Mouse (Mus musculus) T-helper 17 cell (primary cell): Measurements from ENCODE around the gene Knstrn.

Experiments
- in situ Hi-C, 2 experiments: fragments of 300-600 bp; cut with MboI, MseI; formaldehyde crosslinking; loops; 1 replicate in 1 of 2; 2 replicates in 1 of 2; pipeline ENCODE4 v1.15.1; 2025; ENCODE audit warnings: high pct_unique_total_duplicates in 2 of 2

Knstrn gene

GRCm38 (mm10) chr2:118813981-118814836 is at the start of gene Knstrn:
Gene Knstrn (plus strand): TSS chr2:118814003.
- in situ Hi-C loops: no loop called here

GRCm38 (mm10) chr2:118764094-118764831 is 49.5 kb upstream of the Knstrn start:
- in situ Hi-C loops: loop anchor here in 1 of 2 experiments (5.0 kb wide), 2 partner anchors 113 to 127 kb away; no protein-coding TSS in a partner anchor

DNA sequence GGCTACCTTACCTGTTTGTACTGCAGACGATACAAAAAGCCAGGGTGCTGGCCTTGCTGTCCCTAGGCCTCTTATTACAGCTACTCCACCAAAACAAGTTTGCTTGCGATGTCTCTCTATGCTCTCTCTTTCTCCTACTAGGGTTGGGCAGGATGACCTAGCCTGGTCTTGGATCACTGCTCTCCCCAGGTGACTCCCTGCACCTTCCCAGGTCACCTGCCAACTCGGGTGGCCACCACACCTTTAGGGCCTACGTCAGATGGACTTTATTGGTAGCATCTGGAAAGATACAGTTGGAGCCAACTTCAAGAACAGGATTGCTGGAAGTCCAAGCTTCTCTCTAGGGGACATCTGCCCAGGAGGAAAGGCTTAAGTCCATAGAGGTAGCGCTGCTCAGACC is 48.9 kb upstream of the Knstrn start:
- in situ Hi-C loops: loop anchor here (5.0 kb wide), 2 partner anchors 112 to 128 kb away; no protein-coding TSS in a partner anchor

GRCm38 (mm10) chr2:118766041-118767033 is 47.5 kb upstream of the Knstrn start:
- in situ Hi-C loops: loop anchor here in 1 of 2 experiments (5.0 kb wide), 1 partner anchor 111 kb away; no protein-coding TSS in a partner anchor

DNA sequence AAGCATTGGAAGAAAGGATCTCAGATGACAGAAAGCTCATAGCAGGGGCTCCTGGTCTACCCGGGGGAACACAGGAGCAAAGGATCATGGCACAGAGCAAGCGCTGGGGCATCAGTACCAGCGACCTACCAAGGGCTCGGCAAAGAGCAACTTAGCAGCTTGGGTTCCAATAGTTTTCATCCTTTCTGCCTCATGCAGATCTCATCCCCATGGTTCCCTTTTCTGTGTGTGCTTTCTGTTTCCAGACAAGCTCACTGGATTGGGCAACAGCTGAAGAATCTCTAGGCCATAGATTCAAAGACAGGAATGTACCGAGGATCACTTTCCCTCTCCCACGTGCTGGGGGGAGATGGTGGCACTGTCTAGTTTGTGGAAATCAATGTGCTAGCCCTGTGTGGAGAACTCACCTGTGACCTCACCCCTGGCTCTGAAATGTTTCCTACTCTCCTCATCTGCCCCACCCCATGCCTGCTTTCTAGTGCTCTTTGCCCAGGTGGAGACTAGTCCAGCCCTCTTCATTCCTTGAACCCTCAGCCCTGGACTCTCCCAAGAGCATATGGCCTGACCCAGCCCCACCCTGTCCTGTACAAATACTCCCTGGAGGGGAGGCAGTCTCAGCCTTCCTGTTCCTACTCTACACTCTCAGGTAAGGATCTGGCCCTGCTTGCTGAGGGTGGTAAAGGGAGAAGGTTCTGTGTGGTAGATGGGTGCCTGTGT is 41.5 kb upstream of the Knstrn start, which contains the start of gene Phgr1:
Gene Phgr1 (plus strand): TSS at position 612 of the 717 bp plus-strand sequence.
- in situ Hi-C loops: no loop called here

- in situ Hi-C loops: no loop called here
These were observed 39.3 kb upstream of the Knstrn start for GRCm38 (mm10) chr2:118774536-118774935.

GRCm38 (mm10) chr2:118775396-118775795 is 38.4 kb upstream of the Knstrn start:
- in situ Hi-C loops: no loop called here

DNA sequence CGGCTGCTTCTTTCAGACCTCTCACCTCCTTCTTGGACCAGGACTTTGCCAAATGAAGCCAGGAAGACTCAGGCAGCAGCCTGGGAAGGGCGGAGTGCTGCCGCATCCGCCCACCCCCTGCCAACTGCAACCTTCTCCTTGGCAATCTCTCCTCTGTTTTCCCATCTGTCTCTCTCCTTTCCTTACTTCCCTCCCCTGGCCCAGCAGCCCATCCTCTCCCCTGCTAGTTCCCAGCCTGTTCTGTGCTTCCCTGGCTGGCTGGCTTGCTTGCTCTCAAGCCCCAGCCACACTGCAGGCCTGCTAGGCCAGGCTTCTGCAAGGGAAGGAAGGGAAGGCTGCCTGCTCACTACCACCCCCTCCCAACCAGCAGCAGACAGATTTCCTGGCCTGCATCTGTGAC is 38.0 kb upstream of the Knstrn start:
- in situ Hi-C loops: no loop called here

DNA sequence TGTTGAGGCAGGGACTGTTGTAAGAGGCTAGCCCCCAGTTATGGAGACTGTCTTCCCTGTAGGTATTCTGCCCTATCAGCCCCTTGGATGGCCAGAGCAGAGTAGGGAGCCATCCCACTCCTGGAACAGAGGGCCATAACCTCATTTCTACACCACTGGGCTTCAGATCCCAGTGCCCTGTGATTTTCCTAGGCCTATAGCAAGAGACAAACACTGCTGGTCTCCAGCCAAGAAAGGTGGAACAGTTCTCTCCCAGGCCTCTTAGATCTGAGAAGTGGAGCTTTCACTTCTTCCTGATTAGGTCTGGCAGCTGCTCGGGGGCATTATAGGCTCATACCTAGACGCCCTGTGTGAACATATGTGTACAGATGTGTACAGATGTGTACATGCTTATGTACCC is 37.5 kb upstream of the Knstrn start:
- in situ Hi-C loops: no loop called here

DNA sequence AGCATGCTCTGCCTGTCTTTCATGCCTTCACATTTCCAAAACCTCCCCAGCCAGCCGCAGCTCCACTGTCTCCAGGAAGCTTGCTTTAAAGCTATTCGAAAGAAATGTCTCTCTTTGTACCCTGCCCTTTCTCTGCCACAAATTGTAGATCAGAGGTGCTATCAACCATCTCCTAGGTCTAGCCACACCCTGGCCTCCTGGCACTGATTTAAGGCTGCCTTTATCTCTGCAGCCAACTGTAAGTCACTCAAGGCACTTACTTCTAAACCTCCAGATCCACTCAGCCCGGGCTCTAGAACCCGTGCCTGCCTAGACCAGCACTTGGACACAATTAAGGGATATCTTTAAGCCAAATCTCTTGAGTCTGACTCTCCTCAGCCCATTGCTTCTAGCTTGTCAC is 35.4 kb upstream of the Knstrn start:
- in situ Hi-C loops: no loop called here

GRCm38 (mm10) chr2:118779065-118779464 is 34.7 kb upstream of the Knstrn start:
- in situ Hi-C loops: no loop called here

GRCm38 (mm10) chr2:118779504-118780480 is 34.0 kb upstream of the Knstrn start, which contains the start of gene Disp2:
Gene Disp2 (plus strand): TSS chr2:118779719.
- in situ Hi-C loops: no loop called here

DNA sequence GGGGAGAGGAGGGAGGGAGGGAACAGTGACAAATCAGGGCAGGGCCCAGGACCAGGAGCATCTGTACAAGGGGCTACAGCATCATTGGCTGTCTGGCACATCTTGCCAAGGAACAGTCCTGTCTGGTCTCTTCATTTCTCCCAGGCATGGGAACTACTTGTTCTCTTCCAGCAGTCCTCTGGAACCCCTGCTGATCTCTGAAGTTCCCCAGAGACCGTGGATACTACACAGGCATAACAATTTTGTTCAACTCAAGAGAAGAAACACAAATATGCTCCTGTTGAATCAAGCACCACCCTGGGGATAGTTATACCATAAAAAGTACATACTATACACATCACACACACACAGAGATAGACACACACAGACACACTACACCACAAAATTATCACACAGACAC is 32.7 kb upstream of the Knstrn start:
- in situ Hi-C loops: no loop called here

GRCm38 (mm10) chr2:118782303-118782702 is 31.5 kb upstream of the Knstrn start:
- in situ Hi-C loops: no loop called here

DNA sequence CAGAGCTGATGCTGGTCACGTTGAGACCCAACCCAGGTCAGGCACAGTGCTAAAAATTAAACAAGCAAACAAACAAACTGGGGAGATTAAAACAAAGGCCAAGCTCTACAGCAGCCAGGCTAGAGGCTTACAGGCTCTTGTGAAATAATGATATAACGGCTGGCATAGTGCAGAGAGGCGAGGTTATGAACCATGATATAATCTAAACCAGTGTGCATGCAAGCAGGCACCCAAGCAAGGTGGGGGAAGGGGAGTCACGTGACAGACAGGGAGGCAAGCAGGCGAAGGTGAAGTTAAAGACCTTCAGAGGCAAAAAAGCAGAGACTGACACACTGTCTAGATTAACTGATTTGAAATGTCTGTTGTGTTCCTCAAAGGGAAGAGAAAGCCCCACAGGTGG is 30.7 kb upstream of the Knstrn start:
- in situ Hi-C loops: no loop called here

DNA sequence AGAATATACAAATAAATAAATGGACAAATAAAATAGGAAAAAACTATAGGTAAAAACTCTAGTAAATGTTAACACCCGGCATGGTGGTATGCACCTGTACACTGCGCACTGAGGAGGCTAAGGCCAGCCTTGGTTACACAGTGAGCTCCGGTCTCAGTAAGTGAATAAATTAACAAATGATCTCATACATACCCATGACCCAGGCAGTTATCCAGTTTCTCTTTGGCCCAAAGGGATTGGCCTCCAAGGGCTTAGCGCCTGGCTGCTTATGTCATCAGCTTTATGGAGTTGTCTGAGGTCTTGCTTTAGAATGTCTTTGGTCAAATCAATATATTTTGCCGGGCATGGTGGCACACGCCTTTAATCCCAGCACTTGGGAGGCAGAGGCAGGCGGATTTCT is 30.1 kb upstream of the Knstrn start:
- in situ Hi-C loops: no loop called here

DNA sequence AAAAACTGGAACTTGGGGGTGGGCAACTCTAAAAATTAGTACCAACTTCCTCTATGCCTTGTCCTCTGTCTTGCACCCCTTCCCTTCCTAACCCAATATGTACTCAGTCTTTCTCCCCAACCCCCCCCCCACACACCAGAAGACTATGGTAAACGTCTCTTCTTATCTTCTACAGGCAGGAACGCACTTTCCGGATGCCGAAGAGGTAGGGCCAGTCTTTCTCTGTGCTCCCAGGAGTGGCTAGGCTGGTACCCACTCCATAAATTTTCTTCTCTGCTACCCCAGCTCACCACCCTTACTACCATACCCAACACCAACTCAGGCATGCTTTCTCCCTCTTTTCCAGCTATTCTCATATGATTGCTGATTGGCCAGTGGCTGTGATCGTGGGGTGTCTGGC is 27.3 kb upstream of the Knstrn start:
- in situ Hi-C loops: no loop called here

DNA sequence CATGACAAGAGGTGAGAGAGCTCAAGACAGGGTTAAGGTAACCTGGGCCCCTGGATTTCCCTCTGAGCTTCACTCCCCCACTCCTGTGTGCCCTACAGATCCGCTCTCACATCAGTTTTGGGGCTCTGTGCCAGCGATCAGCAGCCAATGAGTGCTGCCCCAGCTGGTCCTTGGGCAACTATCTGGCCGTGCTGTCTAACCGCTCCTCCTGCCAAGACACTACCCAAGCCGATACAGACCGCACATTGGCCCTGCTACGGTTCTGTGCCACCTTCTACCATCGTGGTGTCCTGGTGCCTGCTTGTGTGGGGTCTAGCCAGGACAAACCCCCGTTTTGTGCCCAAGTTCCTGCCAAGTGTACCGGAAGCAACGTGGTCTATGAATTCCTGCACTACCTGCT is 24.3 kb upstream of the Knstrn start:
- in situ Hi-C loops: no loop called here

DNA sequence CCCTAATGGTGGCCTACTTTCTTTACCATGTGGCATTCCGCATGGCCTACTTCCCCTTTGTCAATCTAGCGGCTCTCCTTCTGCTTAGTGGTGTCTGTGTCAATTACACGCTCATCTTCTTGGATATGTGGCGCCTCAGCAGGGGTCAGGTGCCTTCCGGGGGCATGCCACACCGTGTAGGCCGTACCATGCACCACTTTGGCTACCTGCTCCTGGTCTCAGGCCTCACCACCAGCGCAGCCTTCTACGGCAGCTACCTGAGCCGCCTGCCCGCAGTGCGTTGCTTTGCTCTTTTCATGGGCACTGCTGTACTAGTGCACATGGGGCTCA is 23.6 kb upstream of the Knstrn start:
- in situ Hi-C loops: loop anchor here in 1 of 2 experiments (5.0 kb wide), 1 partner anchor 92 kb away; no protein-coding TSS in a partner anchor
